8 mouse cellular contexts compared by ENCODE assay signal in the genomic region with DNA sequence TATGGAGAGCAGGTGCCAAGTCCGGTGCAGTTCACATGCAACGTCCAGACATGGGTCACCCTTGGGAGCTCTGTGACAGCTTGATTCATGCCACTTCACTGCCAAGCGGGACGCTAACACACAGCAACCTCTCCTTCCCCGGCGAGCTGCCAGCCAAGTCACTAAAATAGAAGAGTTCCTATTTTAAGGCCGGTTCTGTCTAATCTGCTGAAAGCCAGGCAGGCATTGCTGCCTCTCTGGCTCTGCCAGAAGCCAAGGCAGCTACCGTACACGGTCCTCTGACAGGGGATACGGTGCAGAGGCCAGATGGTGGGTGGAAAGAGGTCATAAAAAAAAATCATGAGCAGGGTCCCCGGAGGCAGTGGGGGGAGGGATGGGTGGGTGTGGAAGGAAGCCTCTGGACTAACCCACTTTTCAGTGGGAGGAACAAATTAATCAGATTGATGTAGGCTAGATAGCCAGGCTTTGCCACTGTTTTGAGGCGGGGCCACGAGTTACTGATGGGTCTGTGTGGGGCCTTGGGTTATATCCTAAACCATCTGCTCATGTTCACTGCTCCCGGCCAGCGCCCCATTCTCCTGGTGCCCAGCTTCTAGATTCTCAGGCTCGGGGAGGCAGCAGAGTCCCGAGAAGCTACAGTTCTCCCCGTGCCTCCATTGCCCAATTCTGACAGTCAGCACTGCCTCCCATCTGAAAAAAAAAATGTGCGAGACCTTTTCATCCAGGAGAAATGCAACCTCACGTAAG. TPM values are rescaled to one million over a fixed set of nuclear protein-coding genes. Genes with fewer than 3 reads are reported as not detected.
DNase-seq lines count a peak whose midpoint lies in the region.

No protein-coding gene starts in this region.

- intact Hi-C loops in heart, postnatal 14 days (cut with DNase I) = loop anchor here (2.0 kb wide), 1 partner anchor 16 kb away; no protein-coding TSS in a partner anchor

- peak; percentile 36 for DNase-seq in ovary, postnatal 36 days (ENCODE audit: low spot score)
- DNase-seq in ovary, postnatal 10 days (ENCODE audit: low spot score) = no peak
- peak; percentile 87 to 89 for DNase-seq in frontal cortex, adult 2 months (ENCODE audit: extremely low spot score in 1 of 2, low spot score in 1 of 2)
- peak; percentile 76 to 85 for DNase-seq in heart, postnatal 14 days
- peak; percentile 66 for DNase-seq in layer of hippocampus, adult 9-10 months (ENCODE audit: low spot score)
- peak; percentile 84 for DNase-seq in right cerebral cortex, adult 18-20 months
- DNase-seq in thymus, postnatal 10 days (ENCODE audit: low spot score in 2 of 2) = no peak
- no peak for DNase-seq in lung, postnatal 4 days

RNA-seq across cellular contexts. Expression of gene 1700019N19Rik, which starts 28.4 kb away (rescaled TPM):
- 0.11 and 0.16 TPM in 2 replicates for polyA plus RNA-seq in frontal cortex, adult 2 months (2012; rRNA removed)
- not detected for total RNA-seq in heart, postnatal 14 days (2021)

Comparison
In these comparisons a context has a peak if more than half of its experiments do, and no peak if none do; other contexts are left out.
1. DNase-seq: peak in ovary, postnatal 36 days (single experiment), frontal cortex, adult 2 months (2 of 2), heart, postnatal 14 days (2 of 2), layer of hippocampus, adult 9-10 months (single experiment) and right cerebral cortex, adult 18-20 months (single experiment); none in ovary, postnatal 10 days (single experiment), thymus, postnatal 10 days (0 of 2) and lung, postnatal 4 days (0 of 2).